ENCODE assay signal across 11 mouse cellular contexts in genomic region chr2:158716066-158716465, GRCm38 (mm10). TPM values are rescaled to one million over a fixed set of nuclear protein-coding genes. Genes with fewer than 3 reads are reported as not detected.
A peak's percentile ranks its signal among the peaks of the same experiment; 100 is the strongest.
DNase-seq lines count a peak whose midpoint lies in the region; ATAC-seq lines count a peak whose summit lies in the region.
"Had no signal": no experiment of that assay in that cellular context is flagged by ENCODE, and none has a peak within 500 bp of the region (broad histone marks: within the 10 kb centered on the region; RNA-seq: fewer than 3 reads in every experiment).

No protein-coding gene starts in this region.

- no peak for ATAC-seq in hindbrain, embryonic 14.5 days (ENCODE audit: low FRiP score)
- ATAC-seq in neural tube, embryonic 15.5 days (ENCODE audit: low FRiP score) = no peak
- ATAC-seq in megakaryocyte, adult 5-6 weeks (ENCODE audit: poor library complexity, severe bottlenecking) = peak; percentile 17; the same call in 1 of the 2 replicates
- ATAC-seq: activated CD4-positive, CD25-positive, alpha-beta regulatory T cell, adult 4 months; intestine, postnatal 0 days had no signal

- no peaks in the 10 kb centered on the region for H3K27me3 ChIP-seq in hindbrain, embryonic 10.5 days (ENCODE audit: insufficient read depth, poor library complexity, severe bottlenecking)
- no peaks in the 10 kb centered on the region for H3K27me3 ChIP-seq in hindbrain, embryonic 14.5 days (ENCODE audit: control insufficient read depth, insufficient read depth, low read length)
- no peaks in the 10 kb centered on the region for H3K27me3 ChIP-seq in neural tube, embryonic 15.5 days (replicated peaks)
- H3K27me3 ChIP-seq: heart, embryonic 15.5 days had no signal

- H3K27ac ChIP-seq in hindbrain, embryonic 10.5 days = peak overlapping the region; percentile 72
- no peak overlapping the region for H3K27ac ChIP-seq in hindbrain, embryonic 14.5 days
- H3K27ac ChIP-seq in neural tube, embryonic 15.5 days (replicated peaks) = no peak overlapping the region
- H3K27ac ChIP-seq: heart, embryonic 15.5 days; limb, embryonic 15.5 days had no signal

- peak; percentile 32 for DNase-seq in hindbrain, embryonic 10.5 days (ENCODE audit: low spot score)
- DNase-seq in hindbrain, embryonic 14.5 days (ENCODE audit: low spot score) = no peak
- peak; percentile 22 for DNase-seq in neural tube, embryonic 10.5 days (ENCODE audit: extremely low spot score, low spot score)
- DNase-seq in thymus, postnatal 36 days = peak; percentile 54 to 74
- DNase-seq in testis, postnatal 14 days (ENCODE audit: low spot score) = no peak

- no peak overlapping the region for H3K9ac ChIP-seq in hindbrain, embryonic 14.5 days
- H3K9ac ChIP-seq in neural tube, embryonic 15.5 days (replicated peaks) = no peak overlapping the region
- H3K9ac ChIP-seq: heart, embryonic 15.5 days; limb, embryonic 15.5 days had no signal

- H3K9me3 ChIP-seq in hindbrain, embryonic 10.5 days = no peaks in the 10 kb centered on the region
- H3K9me3 ChIP-seq in hindbrain, embryonic 14.5 days (ENCODE audit: control insufficient read depth, low read length) = no peaks in the 10 kb centered on the region
- no peaks in the 10 kb centered on the region for H3K9me3 ChIP-seq in neural tube, embryonic 15.5 days (replicated peaks)
- H3K9me3 ChIP-seq: heart, embryonic 15.5 days; limb, embryonic 15.5 days had no signal

- H3K36me3 ChIP-seq in hindbrain, embryonic 10.5 days = no peaks in the 10 kb centered on the region
- H3K36me3 ChIP-seq in hindbrain, embryonic 14.5 days (replicated peaks; ENCODE audit: control insufficient read depth, insufficient read depth) = no peaks in the 10 kb centered on the region
- H3K36me3 ChIP-seq in neural tube, embryonic 15.5 days = no peaks in the 10 kb centered on the region
- H3K36me3 ChIP-seq: heart, embryonic 15.5 days; limb, embryonic 15.5 days had no signal

- H3K4me2 ChIP-seq in hindbrain, embryonic 14.5 days (replicated peaks) = no peak overlapping the region
- H3K4me2 ChIP-seq in neural tube, embryonic 15.5 days = no peak overlapping the region
- H3K4me2 ChIP-seq: heart, embryonic 15.5 days; limb, embryonic 15.5 days had no signal

- H3K4me3 ChIP-seq in hindbrain, embryonic 10.5 days = no peak overlapping the region
- no peak overlapping the region for H3K4me3 ChIP-seq in hindbrain, embryonic 14.5 days (replicated peaks; ENCODE audit: low read length)
- H3K4me3 ChIP-seq in neural tube, embryonic 15.5 days (replicated peaks) = no peak overlapping the region
- H3K4me3 ChIP-seq: heart, embryonic 15.5 days; limb, embryonic 15.5 days had no signal

- 35% methylated on average over 5 of the region's 5 CpGs for WGBS in hindbrain, embryonic 10.5 days
- WGBS in hindbrain, embryonic 14.5 days = 25% methylated on average over 5 of the region's 5 CpGs
- 30% methylated on average over 5 of the region's 5 CpGs for WGBS in neural tube, embryonic 15.5 days

- peaks cover 30% of the 10 kb centered on the region for H3K4me1 ChIP-seq in hindbrain, embryonic 10.5 days (replicated peaks)
- peaks cover 17% of the 10 kb centered on the region; the same call in 1 of the 2 replicates for H3K4me1 ChIP-seq in hindbrain, embryonic 14.5 days (replicated peaks; ENCODE audit: control insufficient read depth, insufficient read depth, low read length)
- peaks cover 18% of the 10 kb centered on the region for H3K4me1 ChIP-seq in neural tube, embryonic 15.5 days
- H3K4me1 ChIP-seq: limb, embryonic 15.5 days had no signal

RNA-seq across cellular contexts. Expression of gene Ppp1r16b, which starts 50.9 kb away (rescaled TPM):
- 3.0 and 3.5 TPM in 2 replicates for polyA plus RNA-seq in hindbrain, embryonic 10.5 days (2016; fragmentation: Nextera tagmentation; extraction: Ambion mirVana)
- 20.0 and 20.8 TPM in 2 replicates for polyA plus RNA-seq in hindbrain, embryonic 14.5 days (2014; fragmentation: Nextera tagmentation; extraction: Ambion mirVana)
- polyA plus RNA-seq in neural tube, embryonic 15.5 days (2015; fragmentation: Nextera tagmentation; extraction: Ambion mirVana) = 25.3 and 26.6 TPM in 2 replicates
- 0.58 and 0.98 TPM in 2 replicates for total RNA-seq in megakaryocyte, adult 5-6 weeks (2015)
- 0.70 and 1.3 TPM in 2 replicates for total RNA-seq in megakaryocyte, adult 5-6 weeks (2017)

RNA-seq across cellular contexts. Expression of gene Fam83d, which starts 51.8 kb away (rescaled TPM):
- 46.8 and 48.8 TPM in 2 replicates for polyA plus RNA-seq in hindbrain, embryonic 10.5 days (2016; fragmentation: Nextera tagmentation; extraction: Ambion mirVana)
- 7.5 and 7.6 TPM in 2 replicates for polyA plus RNA-seq in hindbrain, embryonic 14.5 days (2014; fragmentation: Nextera tagmentation; extraction: Ambion mirVana)
- polyA plus RNA-seq in neural tube, embryonic 15.5 days (2015; fragmentation: Nextera tagmentation; extraction: Ambion mirVana) = 5.9 and 13.0 TPM in 2 replicates
- 9.5 and 10.3 TPM in 2 replicates for total RNA-seq in megakaryocyte, adult 5-6 weeks (2015)
- 8.1 and 10.6 TPM in 2 replicates for total RNA-seq in megakaryocyte, adult 5-6 weeks (2017)

Comparison
In these comparisons a context has a peak if more than half of its experiments do, and no peak if none do; other contexts are left out.
1. DNase-seq: peak in hindbrain, embryonic 10.5 days (single experiment), neural tube, embryonic 10.5 days (single experiment) and thymus, postnatal 36 days (2 of 2); none in hindbrain, embryonic 14.5 days (single experiment) and testis, postnatal 14 days (single experiment).